In genomic region chr10:111506101-111506925, GRCm38 (mm10) we compare ENCODE assay signal across 8 mouse cellular contexts. TPM values are rescaled to one million over a fixed set of nuclear protein-coding genes. Genes with fewer than 3 reads are reported as not detected.
A peak's percentile ranks its signal among the peaks of the same experiment; 100 is the strongest.
DNase-seq lines count a peak whose midpoint lies in the region; ATAC-seq lines count a peak whose summit lies in the region.

Phlda1 (plus strand) TSS chr10:111506286.

- peak within 1 kb of the TSS; percentile 96 for H3K4me2 ChIP-seq in hindbrain, embryonic 16.5 days (ENCODE audit: low read length)

- H3K4me1 ChIP-seq in hindbrain, embryonic 16.5 days (ENCODE audit: control insufficient read depth, insufficient read depth, low read depth, low read length) = peaks cover 10% of the 10 kb centered on the region

- H3K9ac ChIP-seq in hindbrain, embryonic 16.5 days (ENCODE audit: low read depth, low read length) = peak within 1 kb of the TSS; percentile 93

- H3K79me2 ChIP-seq in macrophage (ENCODE audit: inconsistent target) = no peaks in the 10 kb centered on the region; the same call in 1 of the 2 replicates

- H3K27me3 ChIP-seq in hindbrain, embryonic 16.5 days (replicated peaks; ENCODE audit: control insufficient read depth, insufficient read depth, low read length) = no peaks in the 10 kb centered on the region

- peak within 1 kb of the TSS; percentile 94 for H3K27ac ChIP-seq in hindbrain, embryonic 16.5 days (ENCODE audit: low read depth, low read length)
- peak within 1 kb of the TSS; percentile 22 for H3K27ac ChIP-seq in macrophage

- peak within 1 kb of the TSS; percentile 78 for H3K4me3 ChIP-seq in hindbrain, embryonic 16.5 days (ENCODE audit: low read length)
- H3K4me3 ChIP-seq in macrophage (ENCODE audit: inconsistent target) = peak within 1 kb of the TSS; percentile 59

- WGBS in hindbrain, embryonic 16.5 days = under 1% methylated on average over 57 of the region's 94 CpGs
- WGBS in macrophage (ENCODE audit: missing documents) = under 1% methylated on average over 89 of the region's 94 CpGs

- no peaks in the 10 kb centered on the region for H3K36me3 ChIP-seq in hindbrain, embryonic 16.5 days (ENCODE audit: control insufficient read depth, insufficient read depth, low read length)
- no peaks in the 10 kb centered on the region for H3K36me3 ChIP-seq in macrophage (ENCODE audit: inconsistent target)

- no peaks in the 10 kb centered on the region for H3K9me3 ChIP-seq in hindbrain, embryonic 16.5 days (ENCODE audit: control insufficient read depth, low read length)

- peak; percentile 89 for ATAC-seq in hindbrain, embryonic 16.5 days

- peak; percentile 83 for DNase-seq in R1 (ENCODE audit: low read depth, low spot score)
- peak; percentile 79 to 83 for DNase-seq in cerebellum, postnatal 36 days
- peak; percentile 94 for DNase-seq in gastrocnemius, adult 18-20 months (ENCODE audit: low spot score)
- DNase-seq in left cerebral cortex, adult 18-20 months (ENCODE audit: low spot score in 2 of 2) = peak; percentile 88 to 93
- peak; percentile 95 for DNase-seq in right cerebral cortex, adult 18-20 months
- peak; percentile 87 for DNase-seq in urinary bladder, postnatal 10 days (ENCODE audit: low spot score)

RNA-seq across cellular contexts. Expression of gene Phlda1, which starts in this region (rescaled TPM):
- total RNA-seq in gastrocnemius, adult 18-20 months (2021) = 1 to 10 TPM; 2.7 to 4.7 TPM
- 54.4 and 54.8 TPM in 2 replicates for polyA plus RNA-seq in hindbrain, embryonic 16.5 days (2015; fragmentation: Nextera tagmentation; extraction: Ambion mirVana)
- 10 to 100 TPM; 39.6 to 40.9 TPM for total RNA-seq in left cerebral cortex, adult 18-20 months (2021)
- 100 to 1,000 TPM in 1 of 26 experiments, 10 to 100 TPM in 11, 1 to 10 TPM in 14; 1.0 to 104 (median 7.6) TPM for total RNA-seq in macrophage (2018; cell fraction: chromatin; rRNA removed)
- total RNA-seq in macrophage (2018; cell fraction: cytosol; rRNA removed) = 10 to 100 TPM in 11 of 26 experiments, 1 to 10 TPM in 13, under 1 TPM in 2; 0.55 to 84.7 (median 5.9) TPM
- 100 to 1,000 TPM in 2 of 26 experiments, 10 to 100 TPM in 13, 1 to 10 TPM in 10, under 1 TPM in 1; 0.83 to 132 (median 11.9) TPM for total RNA-seq in macrophage (2018; cell fraction: nucleus; rRNA removed)
- 1.2 to 6.7 TPM (median 2.1 TPM) in 3 replicates for polyA plus RNA-seq in macrophage (2018)

Comparison
In these comparisons a context has a peak if more than half of its experiments do, and no peak if none do; other contexts are left out.
1. Peak in every context shown above with its lines: DNase-seq, ATAC-seq, H3K4me3 ChIP-seq and H3K27ac ChIP-seq.
2. RNA of gene Phlda1 (total RNA-seq): 39.6 to 40.9 TPM in left cerebral cortex, adult 18-20 months; 2.7 to 4.7 TPM in gastrocnemius, adult 18-20 months; every median in the first group is over 4 times any median in the second.